ENCODE assay signal across 8 mouse cellular contexts in the genomic region with DNA sequence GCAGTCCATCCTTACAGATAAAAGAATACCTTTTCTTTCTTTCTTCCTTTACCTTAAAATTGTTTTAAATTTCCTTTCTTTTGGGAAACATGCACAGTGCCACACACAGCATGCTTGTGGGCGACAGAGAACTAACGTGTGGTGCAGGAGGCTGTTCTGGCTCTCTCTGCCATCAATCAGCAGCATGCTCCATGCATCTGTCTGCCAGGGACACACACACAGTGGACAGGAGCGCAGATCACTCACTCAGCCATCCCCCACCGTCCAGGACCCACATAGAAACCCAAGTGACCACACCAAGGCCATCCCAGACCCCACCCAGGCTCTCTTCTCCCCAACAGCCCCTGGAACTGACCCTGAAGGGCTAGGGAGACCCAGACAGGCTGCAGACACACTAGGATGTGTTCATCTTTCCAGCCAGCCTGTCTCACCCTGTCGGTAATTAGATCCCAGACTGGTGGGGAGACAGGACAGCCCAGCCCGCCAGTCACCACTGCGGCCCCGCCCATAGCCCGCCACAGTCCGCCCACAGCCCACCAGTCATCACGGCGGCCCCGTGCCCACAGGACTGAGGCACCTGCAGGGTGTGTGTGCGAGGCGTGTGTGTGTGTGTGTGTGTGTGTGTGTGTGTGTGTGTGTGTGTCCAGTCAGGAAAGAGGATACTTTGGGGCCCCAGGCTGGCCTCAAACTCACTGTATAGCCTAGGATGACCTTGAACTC. TPM values are rescaled to one million over a fixed set of nuclear protein-coding genes. Genes with fewer than 3 reads are reported as not detected.
DNase-seq lines count a peak whose midpoint lies in the region; ATAC-seq and TF ChIP-seq lines count a peak whose summit lies in the region.

No protein-coding gene starts in this region.

- H3K4me3 ChIP-seq in lung, postnatal 0 days (ENCODE audit: low read depth, low read length) = peak overlapping the region; percentile 24; the same call in 1 of the 2 replicates
- H3K4me3 ChIP-seq in hindbrain, postnatal 0 days (ENCODE audit: low read length) = peak overlapping the region; percentile 29
- peak overlapping the region; percentile 31 for H3K4me3 ChIP-seq in midbrain, postnatal 0 days (ENCODE audit: low read depth, low read length)

- H3K4me2 ChIP-seq in lung, postnatal 0 days (replicated peaks; ENCODE audit: low read depth, low read length) = peak overlapping the region; percentile 62
- peak overlapping the region; percentile 60 for H3K4me2 ChIP-seq in hindbrain, postnatal 0 days (ENCODE audit: low read depth, low read length)
- H3K4me2 ChIP-seq in midbrain, postnatal 0 days (ENCODE audit: low read depth, low read length, poor library complexity, severe bottlenecking) = peak overlapping the region; percentile 53

- no peaks in the 10 kb centered on the region for H3K27me3 ChIP-seq in lung, postnatal 0 days (replicated peaks; ENCODE audit: insufficient read depth, low read length)
- H3K27me3 ChIP-seq in hindbrain, postnatal 0 days (ENCODE audit: insufficient read depth, low read length) = no peaks in the 10 kb centered on the region; the same call in 1 of the 2 replicates
- H3K27me3 ChIP-seq in midbrain, postnatal 0 days (ENCODE audit: insufficient read depth, low read length) = peaks cover 29% of the 10 kb centered on the region

- TF ChIP-seq CTCF in lung, postnatal 0 days (IDR thresholded peaks at IDR 0.05) = no peak
- no peak for TF ChIP-seq CTCF in hindbrain, postnatal 0 days (IDR thresholded peaks at IDR 0.05; ENCODE audit: low read depth)
- no peak for TF ChIP-seq CTCF in midbrain, postnatal 0 days (IDR thresholded peaks at IDR 0.05)

- H3K27ac ChIP-seq in lung, postnatal 0 days (ENCODE audit: low read length) = no peak overlapping the region
- peak overlapping the region; percentile 60; the same call in 1 of the 2 replicates for H3K27ac ChIP-seq in hindbrain, postnatal 0 days
- H3K27ac ChIP-seq in midbrain, postnatal 0 days (ENCODE audit: low read depth, low read length) = peak overlapping the region; percentile 65; the same call in 1 of the 2 replicates

- no peak for ATAC-seq in lung, postnatal 0 days
- ATAC-seq in hindbrain, postnatal 0 days = peak; percentile 33
- peak; percentile 21 for ATAC-seq in midbrain, postnatal 0 days (ENCODE audit: low FRiP score)
- no peak for ATAC-seq in cerebellum, adult (ENCODE audit: insufficient number of reproducible peaks, low FRiP score, low TSS enrichment)

- TF ChIP-seq EP300 in lung, postnatal 0 days (IDR thresholded peaks at IDR 0.05) = no peak

- H3K36me3 ChIP-seq in lung, postnatal 0 days (ENCODE audit: insufficient read depth, low read length) = no peaks in the 10 kb centered on the region
- H3K36me3 ChIP-seq in hindbrain, postnatal 0 days (ENCODE audit: insufficient read depth, low read length) = no peaks in the 10 kb centered on the region
- H3K36me3 ChIP-seq in midbrain, postnatal 0 days (ENCODE audit: insufficient read depth, low read length) = no peaks in the 10 kb centered on the region

- peaks cover 56% of the 10 kb centered on the region for H3K4me1 ChIP-seq in lung, postnatal 0 days (ENCODE audit: insufficient read depth, low read depth, low read length)
- H3K4me1 ChIP-seq in hindbrain, postnatal 0 days (ENCODE audit: insufficient read depth, low read length) = peaks cover 21% of the 10 kb centered on the region
- H3K4me1 ChIP-seq in midbrain, postnatal 0 days (ENCODE audit: insufficient read depth, low read length) = peaks cover 17% of the 10 kb centered on the region

- WGBS in lung, postnatal 0 days = 21% methylated on average over 11 of the region's 15 CpGs
- WGBS in hindbrain, postnatal 0 days = 13% methylated on average over 15 of the region's 15 CpGs
- WGBS in midbrain, postnatal 0 days = 14% methylated on average over 14 of the region's 15 CpGs

- no peak overlapping the region for H3K9ac ChIP-seq in lung, postnatal 0 days (replicated peaks; ENCODE audit: low read depth)
- peak overlapping the region; percentile 47; the same call in 1 of the 2 replicates for H3K9ac ChIP-seq in hindbrain, postnatal 0 days (replicated peaks; ENCODE audit: low read length)
- H3K9ac ChIP-seq in midbrain, postnatal 0 days (replicated peaks; ENCODE audit: low read length, poor library complexity, severe bottlenecking) = peak overlapping the region; percentile 29

- no peaks in the 10 kb centered on the region for H3K9me3 ChIP-seq in lung, postnatal 0 days (ENCODE audit: low read length)
- no peaks in the 10 kb centered on the region for H3K9me3 ChIP-seq in hindbrain, postnatal 0 days (ENCODE audit: low read length)
- no peaks in the 10 kb centered on the region for H3K9me3 ChIP-seq in midbrain, postnatal 0 days (ENCODE audit: low read length)

- peak; percentile 28 for DNase-seq in lung, postnatal 0 days (ENCODE audit: low spot score)
- DNase-seq in lung, postnatal 14 days = no peak
- DNase-seq in embryo, embryonic 10.5 days (ENCODE audit: low spot score) = peak; percentile 72
- DNase-seq in hindbrain, postnatal 0 days (ENCODE audit: low spot score) = no peak
- DNase-seq in midbrain, postnatal 0 days (ENCODE audit: low spot score) = no peak
- DNase-seq in thymus, postnatal 0 days (ENCODE audit: low spot score) = no peak
- no peak for DNase-seq in thymus, postnatal 25 days

RNA-seq across cellular contexts. Expression of a gene that starts 9.1 kb away (rescaled TPM):
- 131 and 145 TPM in 2 replicates for polyA plus RNA-seq in lung, postnatal 0 days (2015; fragmentation: Nextera tagmentation; extraction: Ambion mirVana)
- total RNA-seq in hindbrain, postnatal 0 days (2014; rRNA removed) = 4.4 and 8.2 TPM in 2 replicates
- polyA plus RNA-seq in hindbrain, postnatal 0 days (2015; fragmentation: Nextera tagmentation; extraction: Ambion mirVana) = 7.5 and 8.6 TPM in 2 replicates
- total RNA-seq in midbrain, postnatal 0 days (2014; rRNA removed) = 3.5 and 7.3 TPM in 2 replicates
- 5.0 and 6.4 TPM in 2 replicates for polyA plus RNA-seq in midbrain, postnatal 0 days (2015; fragmentation: Nextera tagmentation; extraction: Ambion mirVana)
- 19.0 and 21.7 TPM in 2 replicates for polyA plus RNA-seq in thymus, postnatal 0 days (2015; fragmentation: Nextera tagmentation; extraction: Ambion mirVana)

RNA-seq across cellular contexts. Expression of a gene that starts 20.9 kb away (rescaled TPM):
- polyA plus RNA-seq in lung, postnatal 0 days (2015; fragmentation: Nextera tagmentation; extraction: Ambion mirVana) = 6.9 and 7.3 TPM in 2 replicates
- total RNA-seq in hindbrain, postnatal 0 days (2014; rRNA removed) = 42.3 and 43.2 TPM in 2 replicates
- 24.8 and 25.6 TPM in 2 replicates for polyA plus RNA-seq in hindbrain, postnatal 0 days (2015; fragmentation: Nextera tagmentation; extraction: Ambion mirVana)
- total RNA-seq in midbrain, postnatal 0 days (2014; rRNA removed) = 40.2 and 47.3 TPM in 2 replicates
- 22.6 and 22.7 TPM in 2 replicates for polyA plus RNA-seq in midbrain, postnatal 0 days (2015; fragmentation: Nextera tagmentation; extraction: Ambion mirVana)
- 28.0 and 28.5 TPM in 2 replicates for polyA plus RNA-seq in thymus, postnatal 0 days (2015; fragmentation: Nextera tagmentation; extraction: Ambion mirVana)

RNA-seq across cellular contexts. Expression of a gene that starts 38.2 kb away (rescaled TPM):
- polyA plus RNA-seq in lung, postnatal 0 days (2015; fragmentation: Nextera tagmentation; extraction: Ambion mirVana) = 211 and 233 TPM in 2 replicates
- 150 and 155 TPM in 2 replicates for total RNA-seq in hindbrain, postnatal 0 days (2014; rRNA removed)
- 366 and 369 TPM in 2 replicates for polyA plus RNA-seq in hindbrain, postnatal 0 days (2015; fragmentation: Nextera tagmentation; extraction: Ambion mirVana)
- 153 and 267 TPM in 2 replicates for total RNA-seq in midbrain, postnatal 0 days (2014; rRNA removed)
- polyA plus RNA-seq in midbrain, postnatal 0 days (2015; fragmentation: Nextera tagmentation; extraction: Ambion mirVana) = 362 and 384 TPM in 2 replicates
- polyA plus RNA-seq in thymus, postnatal 0 days (2015; fragmentation: Nextera tagmentation; extraction: Ambion mirVana) = 337 and 351 TPM in 2 replicates

Comparison
In these comparisons a context has a peak if more than half of its experiments do, and no peak if none do; other contexts are left out.
1. DNase-seq: peak in lung, postnatal 0 days (single experiment) and embryo, embryonic 10.5 days (single experiment); none in lung, postnatal 14 days (single experiment), hindbrain, postnatal 0 days (single experiment), midbrain, postnatal 0 days (single experiment), thymus, postnatal 0 days (single experiment) and thymus, postnatal 25 days (single experiment).
2. ATAC-seq: peak in hindbrain, postnatal 0 days (single experiment) and midbrain, postnatal 0 days (single experiment); none in lung, postnatal 0 days (single experiment) and cerebellum, adult (single experiment).
3. Peak in every context shown above with its lines, with median percentiles within 50 percentile points of each other: H3K4me2 ChIP-seq and H3K4me3 ChIP-seq.